Mouse (Mus musculus): Measurements from ENCODE around the gene St3gal5. TPM values are rescaled to one million over a fixed set of nuclear protein-coding genes. Genes with fewer than 3 reads are reported as not detected.

St3gal5 gene
- total and polyA plus RNA-seq, 3 experiments, result 4.0 to 21.4 (median 19.8) TPM

GRCm38 (mm10) chr6:72160991-72161390, 63.6 kb downstream of the St3gal5 start:
- Histone ChIP-seq H3K79me2 (replicated peaks; ENCODE audit: control insufficient read depth, extremely low read depth, insufficient read depth, poor library complexity, severe bottlenecking) (no peaks in the 10 kb centered on the region), H3K9ac (ENCODE audit: insufficient read depth, low read depth) (no peak overlapping the region), H3K4me2 (ENCODE audit: insufficient read depth, low read depth, poor library complexity, severe bottlenecking) (no peak overlapping the region), H3K4me3 (replicated peaks in 1 of 3; ENCODE audit: low read depth in 2 of 3, low read length in 2 of 3, poor library complexity in 1 of 3) (no peak overlapping the region), H3K4me1 (ENCODE audit: control insufficient read depth in 1 of 2, insufficient read depth in 2 of 2) (peaks cover 2 to 14% of the 10 kb centered on the region in 2 experiments; a peak in 2 of 4 replicates), H3K27me3 (replicated peaks) (no peaks in the 10 kb centered on the region), H3K36me3 (replicated peaks in 1 of 2; ENCODE audit: control insufficient read depth in 1 of 2, insufficient read depth in 1 of 2, low read length in 1 of 2) (no peaks in the 10 kb centered on the region), H3K9me3 (replicated peaks; ENCODE audit: low read length) (no peaks in the 10 kb centered on the region), H3K27ac (ENCODE audit: insufficient read depth, low read depth) (no peak overlapping the region)
- TF ChIP-seq KAT2A (IDR thresholded peaks at IDR 0.05; ENCODE audit: insufficient replicate concordance, low read length) (no peak), SMC3 (IDR thresholded peaks at IDR 0.05; ENCODE audit: low read depth, low read length) (no peak), TBP (conservative IDR thresholded peaks at IDR 0.05; ENCODE audit: low read depth, low read length) (no peak), CHD1 (IDR thresholded peaks at IDR 0.05; ENCODE audit: low read depth, low read length) (no peak), MAFK (IDR thresholded peaks at IDR 0.05; ENCODE audit: insufficient replicate concordance, low read length) (no peak), E2F4 (IDR thresholded peaks at IDR 0.05; ENCODE audit: insufficient replicate concordance, low read depth, low read length) (no peak), POLR2A (IDR thresholded peaks at IDR 0.05; ENCODE audit: low read depth, low read length) (no peak)
- no peak for DNase-seq (ENCODE audit: extremely low read depth)
- in situ Hi-C loops (cut with MboI; ENCODE audit: low pct_ligation_motif_present, low pct_unique_long_range_greater_than_20kb, low sequenced_read_pairs), result loop anchor here (5.0 kb wide), 1 partner anchor 234 kb away; no protein-coding TSS in a partner anchor
- dilution Hi-C loops (cut with MboI; ENCODE audit: extremely low pct_ligation_motif_present, extremely low pct_unique_long_range_greater_than_20kb, low sequenced_read_pairs), result no loop called here

GRCm38 (mm10) chr6:72161751-72162150, 64.4 kb downstream of the St3gal5 start:
- H3K4me1 ChIP-seq (ENCODE audit: control insufficient read depth in 1 of 2, insufficient read depth in 2 of 2), result peaks cover 2 to 14% of the 10 kb centered on the region in 2 experiments; a peak in 2 of 4 replicates
- H3K27ac ChIP-seq (ENCODE audit: insufficient read depth, low read depth), result no peak overlapping the region
- H3K4me3 ChIP-seq (replicated peaks in 1 of 3; ENCODE audit: low read depth in 2 of 3, low read length in 2 of 3, poor library complexity in 1 of 3), result no peak overlapping the region
- TF ChIP-seq GABPA (IDR thresholded peaks at IDR 0.05; ENCODE audit: insufficient replicate concordance, low read depth, low read length) (no peak), USF1 (IDR thresholded peaks at IDR 0.05; ENCODE audit: low read depth, low read length) (no peak), SIN3A (IDR thresholded peaks at IDR 0.05; ENCODE audit: low read length) (no peak)
- H3K9me3 ChIP-seq (replicated peaks; ENCODE audit: low read length), result no peaks in the 10 kb centered on the region
- no peaks in the 10 kb centered on the region for H3K79me2 ChIP-seq (replicated peaks; ENCODE audit: control insufficient read depth, extremely low read depth, insufficient read depth, poor library complexity, severe bottlenecking)
- no peak overlapping the region for H3K4me2 ChIP-seq (ENCODE audit: insufficient read depth, low read depth, poor library complexity, severe bottlenecking)
- in situ Hi-C loops (cut with MboI; ENCODE audit: low pct_ligation_motif_present, low pct_unique_long_range_greater_than_20kb, low sequenced_read_pairs), result loop anchor here (5.0 kb wide), 1 partner anchor 234 kb away; no protein-coding TSS in a partner anchor
- DNase-seq (ENCODE audit: extremely low read depth), result no peak
- dilution Hi-C loops (cut with MboI; ENCODE audit: extremely low pct_ligation_motif_present, extremely low pct_unique_long_range_greater_than_20kb, low sequenced_read_pairs), result no loop called here
- H3K36me3 ChIP-seq (replicated peaks in 1 of 2; ENCODE audit: control insufficient read depth in 1 of 2, insufficient read depth in 1 of 2, low read length in 1 of 2), result no peaks in the 10 kb centered on the region
- no peaks in the 10 kb centered on the region for H3K27me3 ChIP-seq (replicated peaks)
- H3K9ac ChIP-seq (ENCODE audit: insufficient read depth, low read depth), result no peak overlapping the region

- DNase-seq (ENCODE audit: extremely low read depth), result no peak
- H3K4me1 ChIP-seq (ENCODE audit: control insufficient read depth in 1 of 2, insufficient read depth in 2 of 2), result peaks cover 2 to 14% of the 10 kb centered on the region in 2 experiments; a peak in 2 of 4 replicates
- dilution Hi-C loops (cut with MboI; ENCODE audit: extremely low pct_ligation_motif_present, extremely low pct_unique_long_range_greater_than_20kb, low sequenced_read_pairs) (no loop called here), in situ Hi-C loops (cut with MboI; ENCODE audit: low pct_ligation_motif_present, low pct_unique_long_range_greater_than_20kb, low sequenced_read_pairs) (loop anchor here (5.0 kb wide), 1 partner anchor 235 kb away; no protein-coding TSS in a partner anchor)
- H3K27me3 ChIP-seq (replicated peaks), result no peaks in the 10 kb centered on the region
- no peak for TF ChIP-seq MAZ (IDR thresholded peaks at IDR 0.05; ENCODE audit: low read depth, low read length)
- TF ChIP-seq CHD1 (IDR thresholded peaks at IDR 0.05; ENCODE audit: low read depth, low read length), result no peak
- no peak for TF ChIP-seq USF1 (IDR thresholded peaks at IDR 0.05; ENCODE audit: low read depth, low read length)
- no peak for TF ChIP-seq HCFC1 (IDR thresholded peaks at IDR 0.05; ENCODE audit: low read depth, low read length)
- no peak for TF ChIP-seq POLR2A (IDR thresholded peaks at IDR 0.05; ENCODE audit: low read depth, low read length)
- no peak for TF ChIP-seq NELFE (IDR thresholded peaks at IDR 0.05; ENCODE audit: low read depth, low read length)
- no peak for TF ChIP-seq ZNF384 (IDR thresholded peaks at IDR 0.05; ENCODE audit: low read depth, low read length)
- TF ChIP-seq EP300 (IDR thresholded peaks at IDR 0.05; ENCODE audit: low read length), result no peak
- TF ChIP-seq JUN (IDR thresholded peaks at IDR 0.05; ENCODE audit: insufficient read depth, low read depth, low read length), result no peak
- TF ChIP-seq ETS1 (conservative IDR thresholded peaks at IDR 0.05; ENCODE audit: low read depth, low read length), result no peak
- no peak for TF ChIP-seq SIN3A (IDR thresholded peaks at IDR 0.05; ENCODE audit: low read length)
- TF ChIP-seq UBTF (IDR thresholded peaks at IDR 0.05; ENCODE audit: low read depth, low read length), result no peak
- TF ChIP-seq CTCF (conservative IDR thresholded peaks at IDR 0.05 in 1 of 2, IDR thresholded peaks at IDR 0.05 in 1 of 2; ENCODE audit: low read depth in 2 of 2, low read length in 2 of 2), result no peak
- TF ChIP-seq RCOR1 (conservative IDR thresholded peaks at IDR 0.05; ENCODE audit: low read depth, low read length), result no peak
- H3K27ac ChIP-seq (ENCODE audit: insufficient read depth, low read depth), result no peak overlapping the region
- no peak overlapping the region for H3K9ac ChIP-seq (ENCODE audit: insufficient read depth, low read depth)
- no peaks in the 10 kb centered on the region for H3K9me3 ChIP-seq (replicated peaks; ENCODE audit: low read length)
- no peak overlapping the region for H3K4me3 ChIP-seq (replicated peaks in 1 of 3; ENCODE audit: low read depth in 2 of 3, low read length in 2 of 3, poor library complexity in 1 of 3)
- H3K4me2 ChIP-seq (ENCODE audit: insufficient read depth, low read depth, poor library complexity, severe bottlenecking), result no peak overlapping the region
- no peaks in the 10 kb centered on the region for H3K36me3 ChIP-seq (replicated peaks in 1 of 2; ENCODE audit: control insufficient read depth in 1 of 2, insufficient read depth in 1 of 2, low read length in 1 of 2)
- no peaks in the 10 kb centered on the region for H3K79me2 ChIP-seq (replicated peaks; ENCODE audit: control insufficient read depth, extremely low read depth, insufficient read depth, poor library complexity, severe bottlenecking)
These were observed 64.9 kb downstream of the St3gal5 start for GRCm38 (mm10) chr6:72162155-72162890.
